ENCODE assay signal across 11 mouse cellular contexts in genomic region chr1:180403357-180403693, GRCm38 (mm10).
DNase-seq lines count a peak whose midpoint lies in the region; ATAC-seq and TF ChIP-seq lines count a peak whose summit lies in the region.
"Had no signal": no experiment of that assay in that cellular context is flagged by ENCODE, and none has a peak within 500 bp of the region (broad histone marks: within the 10 kb centered on the region; RNA-seq: fewer than 3 reads in every experiment).

No protein-coding gene starts in this region.

- no peak overlapping the region for H3K9ac ChIP-seq in hindbrain, embryonic 14.5 days
- H3K9ac ChIP-seq in CH12.LX (ENCODE audit: insufficient read depth, low read depth) = peak overlapping the region; percentile 35
- no peak overlapping the region for H3K9ac ChIP-seq in embryonic facial prominence, embryonic 12.5 days
- no peak overlapping the region for H3K9ac ChIP-seq in liver, embryonic 12.5 days

- no peak for TF ChIP-seq POLR2A in CH12.LX (IDR thresholded peaks at IDR 0.05; ENCODE audit: low read depth, low read length)

- H3K4me2 ChIP-seq in hindbrain, embryonic 14.5 days (replicated peaks) = no peak overlapping the region
- H3K4me2 ChIP-seq in CH12.LX (ENCODE audit: insufficient read depth, low read depth, poor library complexity, severe bottlenecking) = peak overlapping the region; percentile 65
- H3K4me2 ChIP-seq in embryonic facial prominence, embryonic 12.5 days (replicated peaks) = 0 out of 2 replicates have a peak overlapping the region, but pooled peaks have one; percentile 23
- H3K4me2 ChIP-seq in liver, embryonic 12.5 days = peak overlapping the region; percentile 45
- H3K4me2 ChIP-seq: midbrain, embryonic 11.5 days had no signal

- H3K36me3 ChIP-seq in hindbrain, embryonic 14.5 days (replicated peaks; ENCODE audit: control insufficient read depth, insufficient read depth) = no peaks in the 10 kb centered on the region
- H3K36me3 ChIP-seq in hindbrain, embryonic 10.5 days = no peaks in the 10 kb centered on the region
- H3K36me3 ChIP-seq in CH12.LX (replicated peaks in 1 of 2; ENCODE audit: control insufficient read depth in 1 of 2, insufficient read depth in 1 of 2, low read length in 1 of 2) = peaks cover 0 to 4% of the 10 kb centered on the region in 2 experiments
- H3K36me3 ChIP-seq in embryonic facial prominence, embryonic 12.5 days = no peaks in the 10 kb centered on the region
- H3K36me3 ChIP-seq in liver, embryonic 12.5 days = no peaks in the 10 kb centered on the region

- H3K27ac ChIP-seq in hindbrain, embryonic 14.5 days = peak overlapping the region; percentile 52
- H3K27ac ChIP-seq in hindbrain, embryonic 10.5 days = no peak overlapping the region
- H3K27ac ChIP-seq in CH12.LX (ENCODE audit: insufficient read depth, low read depth) = peak overlapping the region; percentile 78
- H3K27ac ChIP-seq in embryonic facial prominence, embryonic 12.5 days = peak overlapping the region; percentile 92
- H3K27ac ChIP-seq in liver, embryonic 12.5 days = peak overlapping the region; percentile 73

- TF ChIP-seq RAD21 in CH12.LX (IDR thresholded peaks at IDR 0.05; ENCODE audit: low read depth, low read length) = no peak

- H3K4me3 ChIP-seq in hindbrain, embryonic 14.5 days (replicated peaks; ENCODE audit: low read length) = no peak overlapping the region
- H3K4me3 ChIP-seq in hindbrain, embryonic 10.5 days = no peak overlapping the region
- peak overlapping the region in 2 of 3 experiments; percentile 25 to 26 for H3K4me3 ChIP-seq in CH12.LX (replicated peaks in 1 of 3; ENCODE audit: low read depth in 2 of 3, low read length in 2 of 3, poor library complexity in 1 of 3)
- H3K4me3 ChIP-seq in embryonic facial prominence, embryonic 12.5 days = no peak overlapping the region
- no peak overlapping the region for H3K4me3 ChIP-seq in liver, embryonic 12.5 days

- in situ Hi-C loops in CH12.LX (cut with MboI; ENCODE audit: low pct_ligation_motif_present, low pct_unique_long_range_greater_than_20kb, low sequenced_read_pairs) = loop anchor here (10.0 to 25.0 kb wide), 2 partner anchors 69 to 541 kb away; partner anchors contain the start of gene Itpkb

- no peaks in the 10 kb centered on the region; the same call in 1 of the 2 replicates for H3K4me1 ChIP-seq in hindbrain, embryonic 14.5 days (replicated peaks; ENCODE audit: control insufficient read depth, insufficient read depth, low read length)
- H3K4me1 ChIP-seq in hindbrain, embryonic 10.5 days (replicated peaks) = peaks cover 38% of the 10 kb centered on the region
- H3K4me1 ChIP-seq in CH12.LX (ENCODE audit: control insufficient read depth in 1 of 2, insufficient read depth in 2 of 2) = peaks cover 44 to 95% of the 10 kb centered on the region in 2 experiments
- peaks cover 46% of the 10 kb centered on the region for H3K4me1 ChIP-seq in embryonic facial prominence, embryonic 12.5 days
- H3K4me1 ChIP-seq in liver, embryonic 12.5 days = peaks cover 61% of the 10 kb centered on the region

- no peak for TF ChIP-seq CTCF in CH12.LX (conservative IDR thresholded peaks at IDR 0.05 in 1 of 2, IDR thresholded peaks at IDR 0.05 in 1 of 2; ENCODE audit: low read depth in 2 of 2, low read length in 2 of 2)

- H3K27me3 ChIP-seq in hindbrain, embryonic 14.5 days (ENCODE audit: control insufficient read depth, insufficient read depth, low read length) = no peaks in the 10 kb centered on the region
- no peaks in the 10 kb centered on the region for H3K27me3 ChIP-seq in hindbrain, embryonic 10.5 days (ENCODE audit: insufficient read depth, poor library complexity, severe bottlenecking)
- H3K27me3 ChIP-seq in CH12.LX (replicated peaks) = no peaks in the 10 kb centered on the region
- H3K27me3 ChIP-seq in embryonic facial prominence, embryonic 12.5 days = no peaks in the 10 kb centered on the region
- no peaks in the 10 kb centered on the region; the same call in 1 of the 2 replicates for H3K27me3 ChIP-seq in liver, embryonic 12.5 days (replicated peaks)

- H3K79me2 ChIP-seq in CH12.LX (replicated peaks; ENCODE audit: control insufficient read depth, extremely low read depth, insufficient read depth, poor library complexity, severe bottlenecking) = peaks cover 3% of the 10 kb centered on the region; the same call in 1 of the 2 replicates

- no peak for TF ChIP-seq EP300 in CH12.LX (IDR thresholded peaks at IDR 0.05; ENCODE audit: low read length)

- no peak for DNase-seq in hindbrain, embryonic 14.5 days (ENCODE audit: low spot score)
- DNase-seq in hindbrain, embryonic 10.5 days (ENCODE audit: low spot score) = no peak
- no peak for DNase-seq in CH12.LX (ENCODE audit: extremely low read depth)
- no peak for DNase-seq in adrenal gland, postnatal 36 days
- no peak for DNase-seq in right cerebral cortex, postnatal 14 days
- DNase-seq: cerebellum, adult 11 months had no signal

- H3K9me3 ChIP-seq in hindbrain, embryonic 14.5 days (ENCODE audit: control insufficient read depth, low read length) = no peaks in the 10 kb centered on the region
- no peaks in the 10 kb centered on the region for H3K9me3 ChIP-seq in hindbrain, embryonic 10.5 days
- no peaks in the 10 kb centered on the region for H3K9me3 ChIP-seq in CH12.LX (replicated peaks; ENCODE audit: low read length)
- no peaks in the 10 kb centered on the region for H3K9me3 ChIP-seq in embryonic facial prominence, embryonic 12.5 days
- no peaks in the 10 kb centered on the region for H3K9me3 ChIP-seq in liver, embryonic 12.5 days (replicated peaks)
- H3K9me3 ChIP-seq: G1E had no signal

- WGBS in hindbrain, embryonic 14.5 days = 92% methylated on average over 8 of the region's 8 CpGs
- 93% methylated on average over 8 of the region's 8 CpGs for WGBS in hindbrain, embryonic 10.5 days
- WGBS in embryonic facial prominence, embryonic 12.5 days = 85% methylated on average over 8 of the region's 8 CpGs
- 54% methylated on average over 8 of the region's 8 CpGs for WGBS in liver, embryonic 12.5 days (ENCODE audit: insufficient replicate concordance)

- no peak for ATAC-seq in hindbrain, embryonic 14.5 days (ENCODE audit: low FRiP score)
- no peak for ATAC-seq in embryonic facial prominence, embryonic 12.5 days (ENCODE audit: insufficient number of reproducible peaks, insufficient read depth, low FRiP score, low TSS enrichment)
- ATAC-seq in liver, embryonic 12.5 days = no peak
- no peak for ATAC-seq in CD4-positive, CD25-positive, alpha-beta regulatory T cell, adult 4 months

- dilution Hi-C loops in CH12.LX (cut with MboI; ENCODE audit: extremely low pct_ligation_motif_present, extremely low pct_unique_long_range_greater_than_20kb, low sequenced_read_pairs) = no loop called here

TF ChIP-seq in CH12.LX, 34 proteins besides CTCF, POLR2A, EP300 and RAD21:
- TF ChIP-seq ZKSCAN1 (IDR thresholded peaks at IDR 0.05; ENCODE audit: borderline replicate concordance, low read depth, low read length) (no peak), SIN3A (IDR thresholded peaks at IDR 0.05; ENCODE audit: low read length) (peak; percentile 18; the same call in 1 of the 2 replicates), TBP (conservative IDR thresholded peaks at IDR 0.05; ENCODE audit: low read depth, low read length) (peak; percentile 34; the same call in 1 of the 2 replicates), MXI1 (IDR thresholded peaks at IDR 0.05; ENCODE audit: low read depth, low read length) (no peak), IRF4 (IDR thresholded peaks at IDR 0.05; ENCODE audit: low read depth, low read length) (no peak), ELF1 (IDR thresholded peaks at IDR 0.05; ENCODE audit: low read depth, low read length) (peak; percentile 60; the same call in 1 of the 2 replicates), MYC (IDR thresholded peaks at IDR 0.05; ENCODE audit: low read depth, low read length) (no peak), MAFK (IDR thresholded peaks at IDR 0.05; ENCODE audit: insufficient replicate concordance, low read length) (0 out of 2 replicates have a peak, but pooled peaks have one; percentile 6), MAZ (IDR thresholded peaks at IDR 0.05; ENCODE audit: low read depth, low read length) (0 out of 2 replicates have a peak, but pooled peaks have one; percentile 12), CHD2 (IDR thresholded peaks at IDR 0.05; ENCODE audit: low read length) (0 out of 2 replicates have a peak, but pooled peaks have one; percentile 12)

Comparison
In these comparisons a context has a peak if more than half of its experiments do, and no peak if none do; other contexts are left out.
1. H3K4me3 ChIP-seq: peak in CH12.LX (2 of 3); none in hindbrain, embryonic 14.5 days (single experiment), hindbrain, embryonic 10.5 days (single experiment), embryonic facial prominence, embryonic 12.5 days (single experiment) and liver, embryonic 12.5 days (single experiment).